Mouse (Mus musculus) cerebellum, adult 2 months (tissue): ENCODE measurements around the gene Chchd4. TPM values are rescaled to one million over a fixed set of nuclear protein-coding genes. Genes with fewer than 3 reads are reported as not detected.

ENCODE experiments used
- DNase-seq, 2 experiments: peaks; one replicate each; pipeline ENCODE4 v3.0.0; 2021
- H3K27ac ChIP-seq: fragments of 200-500 bp; 2 replicates; pipeline ENCODE4 v1.5.1; 2012; ENCODE audit warnings: low read length, control low read depth, inconsistent platforms; ENCODE audit not compliant: insufficient read depth
- H3K27me3 ChIP-seq: fragments of 200-500 bp; 2 replicates; pipeline ENCODE4 v1.6.1; 2012; ENCODE audit warnings: inconsistent platforms, mild to moderate bottlenecking, low read length, moderate library complexity; ENCODE audit not compliant: control insufficient read depth, insufficient read depth
- H3K4me1 ChIP-seq: fragments of 200-500 bp; 2 replicates; pipeline ENCODE4 v1.6.1; 2011; ENCODE audit warnings: low read length; ENCODE audit not compliant: control insufficient read depth, insufficient read depth
- H3K4me3 ChIP-seq: fragments of 200-500 bp; replicated peaks from 2 replicates; pipeline ENCODE3; 2011; ENCODE audit warnings: mild to moderate bottlenecking, low read depth, low read length, control low read depth; ENCODE audit not compliant: insufficient read depth
- CTCF ChIP-seq: fragments of 200-500 bp; IDR thresholded peaks from 2 replicates; pipeline ENCODE4 v1.5.1; 2011; ENCODE audit warnings: low read depth, mild to moderate bottlenecking, control low read depth, low read length, moderate library complexity, borderline replicate concordance; ENCODE audit not compliant: insufficient read depth
- POLR2A ChIP-seq: fragments of 200-500 bp; IDR thresholded peaks from 2 replicates; pipeline ENCODE4 v1.6.1; 2011; ENCODE audit warnings: low read length, control low read depth, borderline replicate concordance; ENCODE audit not compliant: insufficient read depth
- WGBS: fragments of 180-500 bp; shearing (Covaris S2); methylation state at CpG from one replicate; pipeline ENCODE4 v1.1.7; 2018; 5-methylcytosine and 5-hydroxymethylcytosine counted together
- polyA plus RNA-seq: library from polyadenylated mRNA; depleted of rRNA; stranded (reverse); fragments of >200 nt; gene quantifications from 2 replicates; pipeline ENCODE4 v1.2.3, GENCODE M21; 2012; rRNA removed

Chchd4 gene
- polyA plus RNA-seq, 1 experiment, result 14.9 TPM

DNA sequence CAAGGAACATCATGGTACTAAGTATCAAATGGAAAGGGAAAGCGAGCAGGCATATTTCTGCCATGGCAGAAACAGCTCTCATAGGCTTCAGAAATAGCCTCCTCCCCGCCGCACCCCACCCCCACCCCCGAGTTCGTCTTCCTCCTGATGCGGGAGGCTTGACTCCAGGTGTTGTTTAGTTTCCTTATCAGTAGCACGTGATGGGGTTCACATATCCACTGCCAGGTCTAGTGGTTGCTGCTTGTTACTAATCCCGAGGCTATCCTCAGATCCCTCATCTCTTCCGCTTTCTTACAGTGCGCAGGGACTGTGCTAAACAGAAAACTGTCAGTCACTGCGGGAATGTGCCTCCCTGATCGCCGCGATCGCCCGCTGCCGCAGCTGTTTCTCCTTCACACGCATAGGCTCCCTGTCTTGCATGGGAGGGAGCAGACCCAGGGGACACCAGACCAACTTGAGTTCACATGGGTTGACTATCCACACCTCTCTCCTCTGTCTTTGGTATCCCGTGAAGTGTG lies 32.1 kb downstream of the Chchd4 start:
- no peak for TF ChIP-seq POLR2A
- no peak for TF ChIP-seq CTCF
- 1% methylated on average over 19 of the region's 19 CpGs for WGBS
- peak in 1 of 2 experiments; percentile 18 for DNase-seq
- Histone ChIP-seq H3K27ac (no peak overlapping the region; the same call in 1 of the 2 replicates), H3K4me1 (0 out of 2 replicates have a peak, but pooled peaks cover 5% of the 10 kb centered on the region), H3K27me3 (no peaks in the 10 kb centered on the region), H3K4me3 (peak overlapping the region; percentile 90)

DNA sequence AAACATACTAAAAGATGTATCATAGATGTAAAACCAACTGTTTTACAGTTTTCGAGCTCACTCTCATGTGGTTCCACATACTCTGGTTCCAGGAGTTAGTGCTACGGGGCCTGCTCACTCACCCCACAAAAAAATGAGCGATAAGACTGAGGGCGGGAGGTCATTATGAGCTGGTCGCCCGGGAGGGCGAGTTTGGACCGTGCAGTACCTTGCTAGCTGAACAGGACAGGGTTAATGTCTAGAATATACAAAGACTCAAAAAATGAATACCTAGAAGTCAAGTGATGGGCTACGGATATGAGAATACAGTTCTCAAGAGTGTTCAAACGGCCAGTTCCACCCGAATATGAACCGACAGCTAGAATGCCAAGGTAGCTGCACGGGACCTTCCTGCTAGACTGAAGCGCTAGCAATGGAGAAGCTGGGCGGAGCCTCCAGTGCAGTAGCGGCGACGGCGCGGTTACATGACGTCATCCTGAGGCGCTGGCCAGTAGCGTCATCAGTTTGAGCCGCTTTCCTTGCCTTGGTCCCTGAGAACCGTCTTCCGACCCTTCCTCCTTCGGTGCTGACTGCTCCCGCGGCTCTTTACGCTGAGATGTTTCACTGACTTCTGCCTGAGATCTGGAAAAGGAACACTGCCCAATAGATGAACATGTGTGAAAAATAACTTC lies 32.7 kb downstream of the Chchd4 start:
- 3% methylated on average over 30 of the region's 30 CpGs for WGBS
- 0 out of 2 replicates have a peak, but pooled peaks cover 5% of the 10 kb centered on the region for H3K4me1 ChIP-seq
- TF ChIP-seq POLR2A (peak; percentile 99), CTCF (no peak)

DNA sequence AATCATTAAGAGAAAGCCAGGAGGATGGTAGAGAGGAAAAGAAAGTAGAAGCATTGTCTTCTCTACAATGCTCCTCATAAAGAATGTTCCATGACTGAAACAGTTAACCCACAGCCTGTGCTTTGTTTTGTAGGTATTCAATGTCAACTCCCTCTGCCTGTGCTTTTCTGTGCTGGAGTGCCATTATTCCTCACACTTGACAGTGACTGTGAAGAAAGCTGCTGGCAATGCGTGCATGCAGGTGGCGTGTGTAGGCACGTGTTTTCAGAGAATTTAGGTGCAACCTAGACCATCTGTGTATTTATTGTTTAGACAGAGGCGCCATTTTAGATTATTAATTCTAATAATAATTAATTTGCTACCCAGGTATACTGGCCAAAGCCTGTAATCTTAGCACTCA lies 49.2 kb downstream of the Chchd4 start:
- no peak for DNase-seq
- 68% methylated on average over 4 of the region's 4 CpGs for WGBS
- Histone ChIP-seq H3K4me3 (no peak overlapping the region), H3K27ac (no peak overlapping the region), H3K4me1 (no peaks in the 10 kb centered on the region), H3K27me3 (no peaks in the 10 kb centered on the region)
- TF ChIP-seq POLR2A, result no peak
- TF ChIP-seq CTCF, result no peak

More for the DNA sequence above, 32.7 kb downstream of the Chchd4 start:
- Histone ChIP-seq H3K27ac (no peak overlapping the region; the same call in 1 of the 2 replicates), H3K4me3 (peak overlapping the region; percentile 90), H3K27me3 (no peaks in the 10 kb centered on the region)
- peak; percentile 96 to 99 for DNase-seq

DNA sequence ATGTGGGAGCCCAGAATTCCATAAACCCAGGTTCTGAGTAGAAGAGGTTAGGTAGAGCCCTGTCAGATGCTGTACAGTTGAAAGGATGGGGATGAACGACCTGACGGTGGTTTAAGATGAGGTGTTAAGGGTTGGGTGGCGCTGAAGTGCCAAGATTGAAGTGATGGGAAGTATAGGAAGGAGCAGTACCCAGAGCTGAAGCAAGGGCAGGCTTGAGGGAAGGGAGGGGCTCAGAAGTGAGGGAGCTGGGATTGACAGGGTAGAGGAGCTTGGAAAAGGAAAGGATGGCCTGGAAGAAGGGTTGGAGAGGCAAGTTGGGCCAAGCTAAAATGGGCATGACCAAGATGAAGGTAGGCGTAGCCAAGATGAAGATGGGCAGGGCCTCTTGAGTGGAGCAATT lies 51.7 kb downstream of the Chchd4 start:
- H3K27me3 ChIP-seq, result no peaks in the 10 kb centered on the region
- no peak overlapping the region for H3K27ac ChIP-seq
- WGBS, result 74% methylated on average over 4 of the region's 4 CpGs
- H3K4me1 ChIP-seq, result no peaks in the 10 kb centered on the region
- TF ChIP-seq CTCF (no peak), POLR2A (no peak)
- no peak overlapping the region for H3K4me3 ChIP-seq
- no peak for DNase-seq

DNA sequence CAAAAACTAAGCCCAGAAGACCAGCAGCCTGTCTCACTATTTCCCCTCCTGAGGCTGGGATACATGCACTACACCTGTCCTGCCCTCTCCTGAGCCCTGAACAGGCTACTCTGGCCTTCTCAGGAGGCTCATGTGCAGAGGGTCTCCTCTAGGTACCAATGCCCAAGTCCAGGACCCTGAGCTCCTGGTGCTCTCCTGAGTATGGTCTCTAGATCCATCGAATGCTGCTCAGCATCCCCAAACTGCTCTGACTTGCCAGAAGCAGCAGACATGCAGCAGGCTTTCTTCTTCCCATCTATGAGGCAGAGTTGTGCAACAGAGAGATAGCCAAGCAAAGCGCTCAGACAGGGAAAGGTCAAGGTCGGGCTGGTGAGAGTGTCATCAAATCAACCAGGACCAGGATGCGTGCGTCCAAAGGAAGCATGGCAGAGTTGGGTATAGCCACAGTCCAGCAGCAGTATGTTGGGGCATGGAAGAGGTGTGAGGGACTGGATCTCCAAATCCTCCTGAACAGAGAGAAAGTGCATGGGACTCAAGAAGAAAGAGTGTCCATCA lies 56.0 kb downstream of the Chchd4 start:
- Histone ChIP-seq H3K4me3 (no peak overlapping the region), H3K27me3 (no peaks in the 10 kb centered on the region), H3K27ac (no peak overlapping the region), H3K4me1 (no peaks in the 10 kb centered on the region)
- TF ChIP-seq CTCF (no peak), POLR2A (no peak)
- 82% methylated on average over 5 of the region's 5 CpGs for WGBS
- DNase-seq, result no peak

DNA sequence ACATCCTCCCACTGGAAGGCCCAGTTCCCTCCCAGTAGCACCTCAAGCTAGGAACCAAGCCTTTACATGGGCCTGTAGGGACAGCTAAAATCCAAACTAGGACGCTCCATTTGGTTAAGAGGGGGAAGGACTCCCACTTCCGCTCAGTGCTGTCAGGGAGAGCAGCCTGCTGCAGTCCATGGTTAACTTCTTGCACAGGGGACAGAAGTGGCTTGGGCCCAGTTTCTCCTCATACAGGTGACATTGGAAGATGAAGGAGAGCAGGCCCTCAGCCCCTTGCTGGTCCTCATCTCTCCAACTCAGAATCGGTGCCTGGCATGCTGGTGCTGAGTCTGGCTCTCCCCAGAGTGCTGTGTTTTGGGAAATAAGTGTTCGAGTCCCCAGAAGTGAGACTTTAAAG lies 57.2 kb downstream of the Chchd4 start:
- WGBS, result 80% methylated on average over 4 of the region's 4 CpGs
- no peak for DNase-seq
- TF ChIP-seq CTCF (no peak), POLR2A (no peak)
- Histone ChIP-seq H3K27ac (no peak overlapping the region), H3K27me3 (no peaks in the 10 kb centered on the region), H3K4me3 (no peak overlapping the region), H3K4me1 (no peaks in the 10 kb centered on the region)

DNA sequence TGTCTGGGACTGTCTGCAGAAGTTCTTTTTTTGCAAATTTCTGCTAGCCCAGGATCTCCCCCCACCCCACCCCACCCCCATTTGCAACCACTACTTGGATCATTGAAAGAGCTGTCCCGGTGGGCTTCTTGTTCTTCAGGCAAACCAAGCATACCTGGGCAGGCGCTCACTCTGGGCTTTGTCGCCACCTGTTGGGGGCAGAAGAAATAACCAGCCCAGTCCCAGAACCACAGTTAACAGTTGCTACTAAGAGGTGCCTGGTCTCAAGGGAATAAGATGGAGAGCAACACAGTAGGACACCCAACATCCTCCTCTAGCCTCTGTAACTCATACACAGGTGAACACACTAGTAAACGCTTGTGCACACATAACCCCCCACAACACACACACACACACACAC lies 58.5 kb downstream of the Chchd4 start:
- Histone ChIP-seq H3K4me1 (no peaks in the 10 kb centered on the region), H3K4me3 (no peak overlapping the region), H3K27me3 (no peaks in the 10 kb centered on the region), H3K27ac (no peak overlapping the region)
- DNase-seq, result peak; percentile 42 to 63
- 9% methylated on average over 4 of the region's 4 CpGs for WGBS
- TF ChIP-seq CTCF, result peak; percentile 86
- TF ChIP-seq POLR2A, result no peak

Other genes with a start within 250 kb of the Chchd4 start
- gene Wnt7a, start 62.2 kb downstream of the Chchd4 start, polyA plus RNA-seq, result 40.7 and 47.2 TPM in 2 replicates
- gene Tmem43, start 157 bp upstream of the Chchd4 start, polyA plus RNA-seq, result 32.1 and 32.7 TPM in 2 replicates
- 13.2 and 14.4 TPM in 2 replicates for gene Xpc, start 42.3 kb upstream of the Chchd4 start, polyA plus RNA-seq
- gene Lsm3, start 42.4 kb upstream of the Chchd4 start, polyA plus RNA-seq, result 51.3 and 51.8 TPM in 2 replicates
- gene Slc6a6, start 210.5 kb upstream of the Chchd4 start, polyA plus RNA-seq, result 73.3 and 79.3 TPM in 2 replicates